Mouse (Mus musculus) embryo, embryonic 10 days (tissue): ENCODE results near the gene Gm49373.
A peak's percentile ranks its signal among the peaks of the same experiment; 100 is the strongest.

Experiments
- DNase-seq: peaks from one replicate; pipeline ENCODE4 v3.0.0-alpha.2; 2015; ENCODE audit warnings: low spot score

Gm49373 gene

GRCm38 (mm10) chr9:21073044-21073840 is at the start of gene Gm49373, which contains the start of gene Fdx1l:
Gene Gm49373, minus strand, starts transcription at chr9:21073096.
Gene Fdx1l, minus strand, starts transcription at chr9:21073614.
- DNase-seq = peak; percentile 98

- no peak for DNase-seq
Measured at GRCm38 (mm10) chr9:21121483-21121882, 48.6 kb upstream of the Gm49373 start.

- DNase-seq = no peak
Measured at GRCm38 (mm10) chr9:21117073-21117472, 44.2 kb upstream of the Gm49373 start.

- DNase-seq = no peak
Measured at GRCm38 (mm10) chr9:21115105-21115504, 42.2 kb upstream of the Gm49373 start.

DNA sequence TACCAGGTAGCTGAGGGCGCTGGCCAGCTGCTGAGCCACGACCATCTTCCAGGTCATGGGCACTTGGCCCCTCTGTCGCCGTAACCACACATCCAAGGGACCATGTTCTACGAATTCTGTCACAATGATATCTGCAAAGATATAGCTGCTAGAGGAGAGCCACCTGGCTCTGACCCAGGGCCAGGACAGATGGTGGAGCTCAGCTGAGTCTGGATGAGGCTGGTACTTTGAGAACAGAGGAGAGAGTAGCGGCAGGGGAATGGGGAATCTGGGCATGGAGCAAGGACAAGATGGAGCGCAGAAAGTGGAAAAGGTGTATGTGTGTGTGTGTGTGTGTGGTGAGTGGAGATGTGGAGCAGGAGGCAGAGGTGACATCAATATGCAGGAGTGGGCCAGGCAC is 41.3 kb upstream of the Gm49373 start:
- DNase-seq = no peak

DNA sequence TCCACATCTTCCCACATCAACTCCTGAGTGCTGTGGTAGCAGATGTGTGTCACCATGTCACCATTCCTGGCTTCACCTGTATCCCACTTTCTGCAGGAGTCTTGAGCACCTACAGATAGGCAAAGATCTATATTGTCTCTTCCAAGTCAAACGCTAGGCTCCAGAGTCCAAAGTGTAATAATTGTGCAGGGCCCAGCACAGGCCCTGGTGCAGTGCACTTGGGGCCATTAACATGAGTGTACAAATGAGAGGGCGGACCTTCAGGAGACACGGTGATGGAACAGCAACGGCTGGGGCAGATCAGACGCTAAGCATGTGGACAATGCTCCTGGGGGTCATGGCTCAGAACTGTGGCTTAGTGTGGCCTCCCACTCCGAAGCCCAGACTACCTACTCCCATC is 40.9 kb upstream of the Gm49373 start:
- DNase-seq = no peak

- DNase-seq = no peak
Measured at GRCm38 (mm10) chr9:21107607-21108237, 34.8 kb upstream of the Gm49373 start.

GRCm38 (mm10) chr9:21105760-21106564 is 33.1 kb upstream of the Gm49373 start:
- no peak for DNase-seq

- DNase-seq = no peak
Measured at GRCm38 (mm10) chr9:21104814-21105213, 31.9 kb upstream of the Gm49373 start.

- DNase-seq = no peak
Measured at GRCm38 (mm10) chr9:21102076-21102475, 29.2 kb upstream of the Gm49373 start.

DNA sequence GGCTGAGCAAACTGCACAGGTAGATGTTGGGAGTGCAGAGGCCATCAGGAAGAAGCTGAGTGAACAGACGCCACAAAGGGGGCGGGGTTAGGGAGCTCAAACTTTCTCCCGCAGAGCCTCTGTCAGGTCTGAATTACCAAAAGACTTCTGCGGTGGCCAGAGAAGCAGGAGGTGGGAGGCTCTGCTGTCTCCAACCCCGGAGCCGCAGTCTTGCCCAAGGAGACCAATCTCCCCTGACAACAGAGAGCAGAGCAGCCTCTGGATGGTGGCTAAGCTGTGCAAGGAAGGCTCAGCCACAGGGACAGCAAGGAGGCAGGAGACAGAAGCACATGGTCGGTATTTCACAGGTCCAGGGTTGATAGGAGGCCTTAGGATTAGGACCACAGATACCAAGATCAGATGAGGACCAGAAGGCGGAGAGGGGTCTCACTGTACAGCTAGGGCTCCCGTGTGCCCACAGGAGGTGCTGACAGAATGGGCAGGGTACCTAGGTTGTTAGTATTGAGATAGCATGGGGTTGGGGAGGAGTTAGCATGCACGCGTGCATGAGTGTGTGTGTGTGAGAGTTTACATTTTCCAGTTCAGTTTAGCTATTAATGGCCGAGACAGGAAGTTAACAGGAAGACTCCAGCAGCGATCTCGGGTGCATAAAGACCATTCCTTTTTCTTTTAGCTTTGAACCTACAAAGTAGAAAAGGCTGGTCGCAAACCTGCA is 27.7 kb upstream of the Gm49373 start:
- no peak for DNase-seq

- DNase-seq = no peak
Measured at GRCm38 (mm10) chr9:21097793-21098192, 24.9 kb upstream of the Gm49373 start.

DNA sequence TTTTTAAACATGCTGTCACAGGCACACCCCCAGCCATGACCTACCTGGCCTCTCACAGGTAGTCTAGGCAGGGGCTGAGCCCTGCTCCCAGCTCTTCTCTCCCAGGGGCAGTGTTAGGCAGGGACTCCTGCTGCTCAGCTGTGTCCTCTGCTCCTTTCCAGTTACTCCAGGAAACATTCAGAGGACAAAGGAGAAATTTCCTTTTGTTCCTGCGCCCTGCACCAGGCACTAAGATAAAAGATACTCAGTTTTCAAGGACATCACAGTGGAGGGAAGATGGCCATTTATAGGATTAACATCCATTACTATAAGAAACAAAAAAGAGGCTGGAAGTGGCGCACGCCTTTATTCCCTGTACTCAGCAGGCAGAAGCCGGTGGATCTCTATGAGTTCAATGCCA is 23.1 kb upstream of the Gm49373 start:
- DNase-seq = no peak

- no peak for DNase-seq
Measured at GRCm38 (mm10) chr9:21093423-21093822, 20.5 kb upstream of the Gm49373 start.

DNA sequence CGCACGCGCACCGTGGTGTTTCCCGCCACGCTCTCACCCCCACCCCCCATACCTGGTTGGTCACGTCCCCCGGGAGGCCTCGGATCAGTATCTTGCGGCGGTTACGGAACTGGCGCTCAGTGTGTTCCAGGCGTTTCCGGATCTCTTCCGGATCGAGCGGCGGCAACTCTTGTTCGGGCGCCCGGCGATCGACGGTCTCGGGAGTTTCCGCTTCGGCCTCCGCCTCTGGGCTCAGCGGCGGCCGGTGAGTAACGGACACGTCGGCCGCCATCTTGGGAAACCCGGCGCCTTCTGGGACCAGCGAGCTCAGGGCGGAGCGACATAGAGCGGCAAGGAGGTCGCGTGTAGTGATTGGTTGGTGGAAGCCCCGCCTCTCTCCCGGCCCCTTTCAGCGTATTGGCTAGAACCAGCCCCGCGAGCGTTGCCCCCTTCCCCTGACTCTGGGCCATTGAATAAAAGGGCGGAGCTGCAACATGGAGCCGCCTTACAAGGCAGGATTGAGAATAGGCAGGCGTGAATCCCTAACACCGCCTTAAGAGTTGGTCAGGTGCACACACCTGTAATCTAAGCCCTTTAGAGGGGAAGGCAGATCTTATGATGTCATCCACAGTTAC is 18.9 kb upstream of the Gm49373 start, which contains the start of the genes Gm38431 and Raver1:
Gene Gm38431, minus strand, starts transcription at position 291 of the 614 bp plus-strand sequence.
Gene Raver1, minus strand, starts transcription at position 302 of the 614 bp plus-strand sequence.
- DNase-seq = peak; percentile 99

DNA sequence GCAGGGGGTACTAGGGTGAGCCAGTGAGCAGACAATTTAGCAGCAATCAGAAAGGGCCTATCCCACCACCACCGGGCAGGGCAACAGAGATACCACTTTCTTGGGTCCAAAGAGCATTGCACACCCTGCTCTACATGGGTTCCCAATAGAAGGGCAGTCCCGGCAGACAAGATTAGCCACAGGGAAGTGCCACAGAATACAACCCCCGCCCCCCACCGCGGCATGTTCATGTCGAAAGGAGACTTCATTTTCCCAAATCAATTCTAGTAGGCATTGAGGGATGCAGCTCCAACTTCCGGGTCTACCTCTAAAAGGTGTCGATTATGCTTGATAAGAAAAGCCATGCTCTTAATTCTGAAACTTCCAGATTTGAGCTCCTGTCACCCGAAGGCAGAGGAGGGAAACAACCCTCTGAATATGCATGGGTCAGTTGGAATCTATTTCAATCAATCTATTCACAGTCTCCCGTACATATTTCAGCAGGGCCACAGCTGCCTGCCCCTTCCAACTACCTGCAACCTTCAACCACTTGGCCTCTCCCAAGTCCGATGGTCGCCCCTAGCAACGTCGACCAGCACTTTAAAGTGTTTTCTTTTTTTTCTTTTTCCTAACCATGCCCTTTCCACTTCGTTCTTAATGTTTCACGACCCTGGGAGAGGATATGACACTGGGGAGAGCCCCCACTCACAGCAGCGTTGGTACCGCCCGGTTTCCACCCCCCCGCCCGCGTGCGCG is 18.2 kb upstream of the Gm49373 start:
- peak; percentile 52 for DNase-seq

DNA sequence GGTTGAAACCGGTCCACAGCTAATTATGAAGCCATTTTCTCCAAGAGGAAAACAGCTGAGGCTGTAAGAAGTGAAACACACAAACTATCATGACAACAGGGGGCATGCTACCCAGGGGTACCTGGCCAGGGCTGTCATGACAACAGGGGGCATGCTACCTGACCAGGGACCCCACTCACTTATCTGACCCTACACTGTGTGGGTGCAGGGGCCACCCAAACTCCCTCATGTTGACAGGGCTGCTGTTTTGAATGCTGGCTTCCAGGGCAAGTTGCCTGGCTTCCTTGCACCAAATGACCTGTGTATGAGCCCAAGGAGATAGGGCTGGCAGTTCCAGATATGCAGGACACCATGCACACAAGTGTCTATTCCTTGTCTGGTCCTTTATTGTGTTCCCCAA is 17.6 kb upstream of the Gm49373 start:
- DNase-seq = no peak

DNA sequence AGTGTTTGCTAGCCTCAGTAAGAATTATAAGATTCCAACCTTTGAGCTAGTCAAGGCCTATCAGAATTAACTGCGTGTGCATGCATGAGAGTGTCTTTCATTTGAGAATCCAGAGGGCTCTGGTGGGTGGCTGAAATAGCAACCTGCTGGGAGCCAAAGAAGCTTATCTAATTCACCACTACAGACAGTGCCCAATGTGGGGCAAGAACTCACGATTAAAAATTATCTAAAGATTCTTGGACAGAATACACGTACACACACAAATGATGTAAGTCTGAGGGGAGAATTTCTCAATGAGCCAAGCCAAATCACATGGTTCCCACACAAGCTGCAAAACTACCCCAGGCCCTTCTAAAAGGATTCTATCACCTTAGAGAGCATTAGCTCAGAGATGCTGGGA is 10.4 kb upstream of the Gm49373 start:
- DNase-seq = no peak

DNA sequence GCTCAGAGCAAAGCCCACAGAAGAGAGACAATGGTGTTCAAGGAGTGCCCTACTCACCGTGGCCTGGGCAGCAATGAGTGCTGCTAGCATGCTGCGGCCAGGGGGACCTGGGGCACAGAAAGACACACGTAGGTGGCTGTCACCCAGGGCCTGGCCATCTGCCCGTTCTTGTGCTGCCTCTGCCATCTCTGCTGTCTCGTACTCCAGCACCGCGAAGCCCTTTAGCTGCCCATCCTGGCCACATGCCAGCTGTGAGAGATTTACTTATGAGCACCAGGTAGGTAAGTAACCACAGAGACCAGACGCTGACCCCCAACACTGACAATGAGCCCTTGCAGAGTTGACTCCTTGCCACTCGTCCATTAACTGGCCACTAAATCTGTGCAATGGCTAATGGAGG is 8.2 kb upstream of the Gm49373 start:
- DNase-seq = no peak

DNA sequence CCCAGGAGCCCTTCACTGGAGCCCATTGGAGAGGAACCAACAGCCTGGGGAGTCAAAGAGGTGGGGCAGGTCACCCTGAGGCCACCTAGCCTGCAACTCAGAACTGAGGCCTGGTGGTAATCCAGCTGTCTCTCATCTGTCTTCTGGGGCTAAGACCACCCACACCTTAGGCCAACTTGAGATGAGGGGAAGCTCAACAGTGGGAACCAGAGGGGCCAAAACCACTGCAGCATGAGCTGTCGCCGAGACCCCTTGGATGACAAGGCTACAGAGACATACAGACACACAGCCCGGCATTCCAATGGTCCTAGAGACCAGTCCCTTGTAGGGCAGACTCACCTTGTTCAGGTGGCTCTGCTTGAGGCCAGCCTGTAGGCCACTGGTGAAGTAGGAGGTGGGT is 2.7 kb upstream of the Gm49373 start:
- DNase-seq = no peak

GRCm38 (mm10) chr9:21074173-21074572 is 1.3 kb upstream of the Gm49373 start:
- DNase-seq = no peak
